Mouse (Mus musculus) pancreas, adult 10 weeks (tissue): ENCODE data around the gene Adamts18. TPM values are rescaled to one million over a fixed set of nuclear protein-coding genes. Genes with fewer than 3 reads are reported as not detected.

Source experiments
- polyA plus RNA-seq: library from polyadenylated mRNA; stranded (reverse); fragments of 350-450 nt; fragmentation: Illumina TruSeq; extraction: RNeasy Lipid Tissue Mini Kit (QIAGEN cat#74804); gene quantifications from one replicate; pipeline ENCODE4 v1.2.3, GENCODE M21; 2015; ENCODE audit warnings: low read depth, low replicate concordance; ENCODE audit not compliant: insufficient read depth

Gene Adamts18
- polyA plus RNA-seq, result 0.98 TPM

GRCm38 (mm10) chr8:113848653-113849135, at the start of gene Adamts18:
TSS of gene Adamts18 (minus strand) at chr8:113848738.

Other genes starting within 250 kb of the Adamts18 start
- 2.5 TPM for gene Mon1b, start 213.2 kb downstream of the Adamts18 start, polyA plus RNA-seq
- not detected for gene Syce1l, start 205.5 kb downstream of the Adamts18 start, polyA plus RNA-seq